Mouse (Mus musculus) ES-Bruce4 (cell line): ENCODE measurements around the gene Skil. TPM values are rescaled to one million over a fixed set of nuclear protein-coding genes. Genes with fewer than 3 reads are reported as not detected.
"Not testable (repeated sequence)": the region's sequence is repeated elsewhere in the genome, so short reads cannot be mapped to it uniquely, and the experiment has no call there.

Experiments used
- H3K27ac ChIP-seq: 2 replicates; pipeline ENCODE4 v1.5.1; 2012; ENCODE audit warnings: low read length, inconsistent platforms; ENCODE audit not compliant: insufficient read depth
- H3K27me3 ChIP-seq: 2 replicates; pipeline ENCODE4 v1.6.1; 2012; ENCODE audit warnings: mild to moderate bottlenecking, low read length, inconsistent platforms; ENCODE audit not compliant: control insufficient read depth, poor library complexity, insufficient read depth, severe bottlenecking
- H3K36me3 ChIP-seq: 2 replicates; pipeline ENCODE4 v1.6.1; 2012; ENCODE audit warnings: inconsistent platforms, mild to moderate bottlenecking, low read length, moderate library complexity; ENCODE audit not compliant: control insufficient read depth, poor library complexity, insufficient read depth, severe bottlenecking
- H3K4me1 ChIP-seq: one replicate; pipeline ENCODE4 v1.8.1; 2011; ENCODE audit warnings: low read length; ENCODE audit not compliant: control insufficient read depth, insufficient read depth
- H3K4me3 ChIP-seq: 2 replicates; pipeline ENCODE4 v1.5.1; 2011; ENCODE audit warnings: low read depth, mild to moderate bottlenecking, low read length
- H3K9ac ChIP-seq: 2 replicates; pipeline ENCODE4 v1.6.1; 2012; ENCODE audit warnings: low read depth, mild to moderate bottlenecking, inconsistent platforms; ENCODE audit not compliant: poor library complexity, severe bottlenecking
- H3K9me3 ChIP-seq: replicated peaks from 2 replicates; pipeline ENCODE4 v1.6.1; 2012; ENCODE audit warnings: mild to moderate bottlenecking, low read length, inconsistent platforms; ENCODE audit not compliant: control insufficient read depth, poor library complexity, insufficient read depth, severe bottlenecking
- CTCF ChIP-seq: IDR thresholded peaks from one replicate; pipeline ENCODE4 v1.8.1; 2011; ENCODE audit warnings: low read depth, low read length
- EP300 ChIP-seq: IDR thresholded peaks from 2 replicates; pipeline ENCODE4 v1.6.1; 2011; ENCODE audit warnings: low read depth, low read length; ENCODE audit not compliant: insufficient read depth
- POLR2A ChIP-seq: IDR thresholded peaks from one replicate; pipeline ENCODE4 v1.8.1; 2011; ENCODE audit warnings: low read length; ENCODE audit not compliant: insufficient read depth
- polyA plus RNA-seq: library from polyadenylated mRNA; stranded (reverse); fragments of >200 nt; gene quantifications from 2 replicates; pipeline ENCODE4 v1.2.4, GENCODE M21; 2011; ENCODE audit warnings: low read depth; ENCODE audit not compliant: missing spikeins, insufficient read depth, insufficient read length

Gene Skil
- polyA plus RNA-seq, 1 experiment = 69.6 TPM

DNA sequence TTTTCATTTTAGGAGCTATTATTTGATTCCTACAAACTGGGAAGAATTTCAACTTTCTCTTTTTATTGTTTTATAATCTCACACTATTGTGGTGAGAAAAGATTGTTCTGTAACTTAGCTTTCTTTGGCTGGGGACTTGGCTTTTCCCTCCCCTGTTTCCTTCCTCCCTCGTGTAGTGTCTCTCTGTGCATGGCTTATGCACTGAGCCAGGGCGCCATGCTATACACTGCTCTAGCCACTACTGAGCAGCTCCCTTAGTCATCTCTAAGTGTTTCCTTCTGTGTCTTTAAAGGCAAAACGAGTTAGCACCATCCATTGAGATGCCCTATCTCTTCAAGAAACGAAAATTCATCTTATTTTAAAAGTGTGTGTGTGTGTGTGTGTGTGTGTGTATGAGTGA lies 31.4 kb downstream of the Skil start:
- H3K4me3 ChIP-seq = no peak overlapping the region
- no peak overlapping the region for H3K9ac ChIP-seq
- no peaks in the 10 kb centered on the region for H3K4me1 ChIP-seq
- 0 out of 2 replicates have a peak, but pooled peaks cover 4% of the 10 kb centered on the region for H3K36me3 ChIP-seq
- no peaks in the 10 kb centered on the region for H3K27me3 ChIP-seq
- TF ChIP-seq EP300 (no peak), CTCF (no peak), POLR2A (no peak)
- H3K9me3 ChIP-seq = no peaks in the 10 kb centered on the region
- H3K27ac ChIP-seq = no peak overlapping the region

DNA sequence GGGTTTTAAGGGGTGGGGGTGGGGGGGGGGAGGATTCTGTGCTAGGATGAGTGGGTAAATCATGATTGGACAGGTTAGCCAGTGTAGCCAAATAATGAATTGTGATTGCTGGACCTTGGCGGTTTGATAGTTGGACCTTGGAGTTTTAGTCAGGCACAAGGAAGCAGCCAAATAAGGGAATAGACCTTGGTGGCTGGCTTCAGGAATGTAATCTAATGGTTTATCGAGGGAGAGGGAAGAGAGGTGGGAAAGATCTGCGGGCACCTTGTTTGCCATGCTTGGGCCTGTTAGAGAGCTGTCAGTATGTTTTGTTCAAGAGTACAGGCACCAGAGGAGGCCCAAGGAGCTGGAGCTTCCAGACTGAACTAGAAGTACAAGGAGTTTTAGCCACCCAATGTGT lies 32.0 kb downstream of the Skil start:
- H3K27ac ChIP-seq = no peak overlapping the region
- TF ChIP-seq CTCF (no peak), POLR2A (no peak), EP300 (no peak)
- H3K4me3 ChIP-seq = no peak overlapping the region
- H3K9me3 ChIP-seq = no peaks in the 10 kb centered on the region
- H3K9ac ChIP-seq = no peak overlapping the region
- H3K27me3 ChIP-seq = no peaks in the 10 kb centered on the region
- 0 out of 2 replicates have a peak, but pooled peaks cover 4% of the 10 kb centered on the region for H3K36me3 ChIP-seq
- H3K4me1 ChIP-seq = no peaks in the 10 kb centered on the region

DNA sequence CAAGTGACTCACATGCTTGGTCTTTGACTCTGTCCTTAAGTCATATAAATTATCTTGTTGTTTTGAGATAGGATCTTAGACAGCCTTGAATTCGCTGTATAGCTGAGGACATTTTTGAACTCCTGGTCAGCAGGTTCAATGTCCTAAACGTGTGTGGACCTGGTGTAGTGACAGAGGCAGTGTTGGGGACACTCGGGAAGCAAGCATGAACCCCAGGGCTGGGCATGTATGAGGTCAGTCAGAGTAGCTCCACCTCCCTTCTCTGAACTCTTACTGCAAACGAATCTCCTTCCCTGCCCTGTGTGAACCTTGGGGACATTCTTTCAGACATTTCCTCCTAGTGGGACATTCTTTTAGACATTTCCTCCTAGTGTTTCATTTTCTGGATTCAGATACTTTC lies 34.9 kb downstream of the Skil start:
- Histone ChIP-seq H3K27me3 (no peaks in the 10 kb centered on the region), H3K9ac (no peak overlapping the region), H3K9me3 (no peaks in the 10 kb centered on the region), H3K4me3 (no peak overlapping the region), H3K27ac (no peak overlapping the region), H3K4me1 (no peaks in the 10 kb centered on the region), H3K36me3 (no peaks in the 10 kb centered on the region)
- TF ChIP-seq EP300 (no peak), POLR2A (no peak), CTCF (no peak)

- H3K9ac ChIP-seq = no peak overlapping the region
- H3K36me3 ChIP-seq = no peaks in the 10 kb centered on the region
- no peaks in the 10 kb centered on the region for H3K4me1 ChIP-seq
- no peak overlapping the region for H3K27ac ChIP-seq
- TF ChIP-seq POLR2A (no peak), CTCF (no peak), EP300 (no peak)
- H3K4me3 ChIP-seq = no peak overlapping the region
- no peaks in the 10 kb centered on the region for H3K27me3 ChIP-seq
- H3K9me3 ChIP-seq = no peaks in the 10 kb centered on the region
Measured at GRCm38 (mm10) chr3:31133664-31134063, 38.8 kb downstream of the Skil start.

- no peak for TF ChIP-seq CTCF
- TF ChIP-seq EP300 = no peak
- TF ChIP-seq POLR2A = no peak
Measured at GRCm38 (mm10) chr3:31134246-31134645, 39.4 kb downstream of the Skil start.

DNA sequence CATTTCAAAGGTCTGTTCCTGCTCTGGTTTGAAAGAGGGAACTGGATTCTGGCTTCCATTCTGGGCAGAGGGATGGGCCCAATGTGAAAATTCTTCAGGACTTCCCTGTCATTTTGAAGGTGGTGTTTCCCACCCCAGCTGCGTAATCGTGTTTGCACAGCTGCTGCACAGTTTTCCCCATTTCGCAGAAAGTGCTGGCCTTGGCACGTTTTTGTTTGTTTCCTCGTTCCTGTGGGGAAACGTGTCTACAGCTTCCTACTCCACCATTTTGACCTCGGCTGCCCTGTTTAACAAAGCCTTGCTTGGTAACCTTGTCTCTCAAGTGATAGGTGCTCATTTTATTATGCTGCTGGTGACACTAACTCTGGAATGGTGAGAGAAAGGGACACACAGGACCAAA lies 39.8 kb downstream of the Skil start:
- no peak overlapping the region for H3K9ac ChIP-seq
- H3K27me3 ChIP-seq = no peaks in the 10 kb centered on the region
- H3K27ac ChIP-seq = no peak overlapping the region
- H3K4me1 ChIP-seq = no peaks in the 10 kb centered on the region
- no peak overlapping the region for H3K4me3 ChIP-seq
- TF ChIP-seq CTCF = no peak
- TF ChIP-seq POLR2A = no peak
- TF ChIP-seq EP300 = no peak
- no peaks in the 10 kb centered on the region for H3K9me3 ChIP-seq
- H3K36me3 ChIP-seq = no peaks in the 10 kb centered on the region

More at GRCm38 (mm10) chr3:31134246-31134645, 39.4 kb downstream of the Skil start:
- Histone ChIP-seq H3K27me3 (no peaks in the 10 kb centered on the region), H3K9ac (no peak overlapping the region), H3K4me3 (no peak overlapping the region), H3K27ac (no peak overlapping the region), H3K9me3 (no peaks in the 10 kb centered on the region), H3K36me3 (no peaks in the 10 kb centered on the region), H3K4me1 (no peaks in the 10 kb centered on the region)

- not testable (repeated sequence) for H3K27ac ChIP-seq, H3K36me3 ChIP-seq, H3K9me3 ChIP-seq, H3K27me3 ChIP-seq, H3K9ac ChIP-seq, H3K4me3 ChIP-seq, H3K4me1 ChIP-seq
Measured at GRCm38 (mm10) chr3:31136591-31136990, 41.7 kb downstream of the Skil start.
